Mouse (Mus musculus) lung, postnatal 0 days (tissue): ENCODE measurements around the gene Olfr315. TPM values are rescaled to one million over a fixed set of nuclear protein-coding genes. Genes with fewer than 3 reads are reported as not detected.

Experiments
- ATAC-seq: fragments of 200-750 bp; cut with Nextera tagmentation; 2 replicates; pipeline ENCODE4 v1.8.0; 2017; ENCODE audit warnings: moderate library complexity
- DNase-seq: peaks from one replicate; pipeline ENCODE4 v3.0.0-alpha.2; 2016; ENCODE audit warnings: low spot score
- H3K27ac ChIP-seq: fragments of 300-500 bp; sonication (generic); 2 replicates; pipeline ENCODE4 v1.5.1; 2014; ENCODE audit warnings: antibody characterized with exemption, mild to moderate bottlenecking, low read length, mixed read lengths
- H3K27me3 ChIP-seq: fragments of 300-500 bp; sonication (generic); replicated peaks from 2 replicates; pipeline ENCODE4 v1.6.1; 2014; ENCODE audit warnings: low read length, mixed read lengths; ENCODE audit not compliant: insufficient read depth
- H3K36me3 ChIP-seq: fragments of 300-500 bp; sonication (generic); 2 replicates; pipeline ENCODE4 v1.6.1; 2014; ENCODE audit warnings: low read length, mixed read lengths; ENCODE audit not compliant: insufficient read depth
- H3K4me1 ChIP-seq: fragments of 300-500 bp; sonication (generic); 2 replicates; pipeline ENCODE4 v1.6.1; 2014; ENCODE audit warnings: antibody characterized with exemption, low read depth, low read length, mixed read lengths; ENCODE audit not compliant: insufficient read depth
- H3K4me2 ChIP-seq: fragments of 300-500 bp; sonication (generic); replicated peaks from 2 replicates; pipeline ENCODE4 v1.6.1; 2014; ENCODE audit warnings: low read depth, mild to moderate bottlenecking, low read length, moderate library complexity, mixed read lengths
- H3K4me3 ChIP-seq: fragments of 300-500 bp; sonication (generic); 2 replicates; pipeline ENCODE4 v1.5.1; 2014; ENCODE audit warnings: low read depth, low read length
- H3K9ac ChIP-seq: fragments of 300-500 bp; sonication (generic); replicated peaks from 2 replicates; pipeline ENCODE4 v1.6.1; 2014; ENCODE audit warnings: low read depth, mild to moderate bottlenecking
- H3K9me3 ChIP-seq: fragments of 300-500 bp; sonication (generic); 2 replicates; pipeline ENCODE4 v1.6.1; 2016; ENCODE audit warnings: low read length, mixed read lengths
- CTCF ChIP-seq: IDR thresholded peaks from 2 replicates; pipeline ENCODE4 v1.5.1; 2016; ENCODE audit warnings: antibody characterized with exemption, mild to moderate bottlenecking
- EP300 ChIP-seq: IDR thresholded peaks from 2 replicates; pipeline ENCODE4 v1.6.1; 2016; ENCODE audit warnings: antibody characterized with exemption, mild to moderate bottlenecking, control low read depth
- WGBS: fragments of 180-500 bp; shearing (Covaris S2); extraction: QIAGEN DNeasy Blood & Tissue Kit; methylation state at CpG from one replicate; pipeline ENCODE4 v1.1.7; 2014; 5-methylcytosine and 5-hydroxymethylcytosine counted together
- polyA plus RNA-seq: library from polyadenylated mRNA; unstranded; fragments of >200 nt; fragmentation: Nextera tagmentation; extraction: Ambion mirVana; gene quantifications from 2 replicates; pipeline ENCODE4 v1.2.1, GENCODE M21; 2015

Olfr315 gene
- polyA plus RNA-seq, 1 experiment from 2014 or later = not detected

GRCm38 (mm10) chr11:58752434-58752833, 20.6 kb upstream of the Olfr315 start, which contains the start of gene Olfr316:
Olfr316 (plus strand) TSS chr11:58752734.
- H3K27ac ChIP-seq = no peak within 1 kb of the TSS
- no peaks in the 10 kb centered on the region for H3K36me3 ChIP-seq
- no peak for ATAC-seq
- H3K27me3 ChIP-seq = no peaks in the 10 kb centered on the region
- 78% methylated on average over 2 of the region's 2 CpGs for WGBS
- H3K4me3 ChIP-seq = no peak within 1 kb of the TSS
- no peaks in the 10 kb centered on the region for H3K9me3 ChIP-seq
- no peak within 1 kb of the TSS for H3K9ac ChIP-seq
- no peak for DNase-seq
- TF ChIP-seq EP300 = no peak
- no peak for TF ChIP-seq CTCF
- no peak within 1 kb of the TSS for H3K4me2 ChIP-seq
- H3K4me1 ChIP-seq = no peaks in the 10 kb centered on the region

- Histone ChIP-seq H3K27ac (no peak within 1 kb of the TSS), H3K27me3 (no peaks in the 10 kb centered on the region), H3K36me3 (no peaks in the 10 kb centered on the region), H3K4me3 (no peak within 1 kb of the TSS), H3K9me3 (no peaks in the 10 kb centered on the region), H3K9ac (no peak within 1 kb of the TSS), H3K4me2 (no peak within 1 kb of the TSS), H3K4me1 (no peaks in the 10 kb centered on the region)
- DNase-seq (no peak), ATAC-seq (no peak)
- WGBS = 39% methylated on average over 6 of the region's 6 CpGs
- no peak for TF ChIP-seq CTCF
- TF ChIP-seq EP300 = no peak
Observed at GRCm38 (mm10) chr11:58782480-58783089, 9.6 kb downstream of the Olfr315 start, which contains the start of gene Olfr314. Olfr314 (plus strand) TSS chr11:58782952.

- WGBS = 70% methylated on average over 2 of the region's 2 CpGs
- Histone ChIP-seq H3K9ac (no peak overlapping the region), H3K4me2 (no peak overlapping the region), H3K27ac (no peak overlapping the region), H3K4me1 (no peaks in the 10 kb centered on the region), H3K4me3 (no peak overlapping the region), H3K27me3 (no peaks in the 10 kb centered on the region), H3K36me3 (no peaks in the 10 kb centered on the region), H3K9me3 (no peaks in the 10 kb centered on the region)
- TF ChIP-seq EP300 (no peak), CTCF (no peak)
- ATAC-seq (no peak), DNase-seq (no peak)
Observed at GRCm38 (mm10) chr11:58784182-58784581, 11.2 kb downstream of the Olfr315 start.

- Histone ChIP-seq H3K9ac (no peak overlapping the region), H3K27me3 (no peaks in the 10 kb centered on the region), H3K27ac (no peak overlapping the region), H3K9me3 (no peaks in the 10 kb centered on the region), H3K36me3 (no peaks in the 10 kb centered on the region), H3K4me2 (no peak overlapping the region), H3K4me3 (no peak overlapping the region), H3K4me1 (no peaks in the 10 kb centered on the region)
- no peak for ATAC-seq
- TF ChIP-seq EP300 (no peak), CTCF (no peak)
- no peak for DNase-seq
- 79% methylated on average over 10 of the region's 10 CpGs for WGBS
Observed at GRCm38 (mm10) chr11:58787651-58788050, 14.7 kb downstream of the Olfr315 start.

- no peak overlapping the region for H3K9ac ChIP-seq
- ATAC-seq (no peak), DNase-seq (no peak)
- no peaks in the 10 kb centered on the region for H3K4me1 ChIP-seq
- WGBS = 67% methylated on average over 8 of the region's 8 CpGs
- no peaks in the 10 kb centered on the region for H3K9me3 ChIP-seq
- TF ChIP-seq EP300 (no peak), CTCF (no peak)
- no peaks in the 10 kb centered on the region for H3K36me3 ChIP-seq
- no peak overlapping the region for H3K27ac ChIP-seq
- H3K27me3 ChIP-seq = no peaks in the 10 kb centered on the region
- no peak overlapping the region for H3K4me2 ChIP-seq
- no peak overlapping the region for H3K4me3 ChIP-seq
Observed at GRCm38 (mm10) chr11:58788346-58788745, 15.4 kb downstream of the Olfr315 start.

GRCm38 (mm10) chr11:58789532-58789931, 16.5 kb downstream of the Olfr315 start:
- Histone ChIP-seq H3K36me3 (no peaks in the 10 kb centered on the region), H3K27me3 (no peaks in the 10 kb centered on the region), H3K27ac (no peak overlapping the region), H3K9ac (no peak overlapping the region), H3K4me1 (no peaks in the 10 kb centered on the region), H3K9me3 (no peaks in the 10 kb centered on the region), H3K4me3 (no peak overlapping the region), H3K4me2 (no peak overlapping the region)
- WGBS = 24% methylated on average over 3 of the region's 3 CpGs
- no peak for TF ChIP-seq EP300
- TF ChIP-seq CTCF = no peak
- DNase-seq (peak; percentile 44), ATAC-seq (no peak)
